Mouse (Mus musculus): ENCODE measurements at regions not wholly inside any gene's neighbourhood (a gene's known extent, or its start where the extent isn't known, plus 50 kb on each side); places are given as distances from the start of the nearest gene placed in this dataset.
"Not testable (repeated sequence)": the region's sequence is repeated elsewhere in the genome, so short reads cannot be mapped to it uniquely, and the experiment has no call there.

- intact Hi-C loops (cut with DNase I); DNase-seq (ENCODE audit: low spot score): not testable (repeated sequence)
These were observed 97.6 kb downstream of the Dusp6 start for GRCm38 (mm10) chr10:99360601-99361000.

GRCm38 (mm10) chr10:99366162-99366561 lies 103.1 kb downstream of the Dusp6 start:
- intact Hi-C loops (cut with DNase I): loop anchor here (5.0 kb wide), 1 partner anchor 49 kb away; no protein-coding TSS in a partner anchor
- no peak for DNase-seq (ENCODE audit: low spot score)

- intact Hi-C loops (cut with DNase I): loop anchor here (5.0 kb wide), 1 partner anchor 50 kb away; no protein-coding TSS in a partner anchor
- no peak for DNase-seq (ENCODE audit: low spot score)
These were observed 104.7 kb downstream of the Dusp6 start for GRCm38 (mm10) chr10:99367757-99368156.

GRCm38 (mm10) chr10:99375101-99375500 lies 112.1 kb downstream of the Dusp6 start:
- no peak for DNase-seq (ENCODE audit: low spot score)
- intact Hi-C loops (cut with DNase I): no loop called here

DNA sequence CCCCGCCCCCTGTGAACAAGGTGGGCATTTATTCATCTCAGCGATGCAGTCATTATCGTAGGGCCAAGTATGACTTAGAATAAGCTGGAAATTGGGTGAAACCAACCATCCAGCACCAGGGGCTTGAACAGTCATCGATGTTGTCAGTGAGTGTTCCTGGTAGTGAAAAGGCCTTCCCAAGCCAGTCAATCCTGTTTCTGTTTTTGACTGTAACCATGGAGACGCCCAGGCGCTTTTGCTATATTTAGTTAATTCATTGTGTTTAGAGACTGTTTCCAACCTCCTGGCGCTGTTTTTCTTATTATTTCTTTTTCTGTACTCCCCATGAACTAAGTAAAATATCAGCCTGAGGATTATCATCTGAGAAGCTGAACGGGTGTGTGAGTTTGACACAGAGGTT lies 113.4 kb downstream of the Dusp6 start:
- no peak for DNase-seq (ENCODE audit: low spot score)
- intact Hi-C loops (cut with DNase I): no loop called here

DNA sequence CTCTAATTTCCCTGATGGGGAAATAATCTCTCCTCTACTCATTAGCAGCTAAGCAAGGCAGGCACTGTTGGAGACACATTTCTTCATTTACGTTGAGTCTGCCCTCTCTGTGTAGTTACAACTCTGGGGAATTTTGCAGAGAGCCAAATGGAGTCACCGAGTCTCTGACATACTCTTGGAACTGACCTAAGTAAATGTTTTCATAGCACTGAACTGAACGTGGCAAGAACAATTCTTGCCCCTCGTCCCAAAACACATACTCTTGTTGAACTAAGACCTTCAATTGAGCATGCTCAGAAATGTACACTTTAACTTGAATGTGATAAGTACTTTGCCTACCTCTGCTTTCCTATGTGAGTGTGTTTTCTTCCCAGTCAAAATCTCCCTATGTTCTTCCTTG lies 114.5 kb downstream of the Dusp6 start:
- DNase-seq (ENCODE audit: low spot score): no peak
- intact Hi-C loops (cut with DNase I): no loop called here

DNA sequence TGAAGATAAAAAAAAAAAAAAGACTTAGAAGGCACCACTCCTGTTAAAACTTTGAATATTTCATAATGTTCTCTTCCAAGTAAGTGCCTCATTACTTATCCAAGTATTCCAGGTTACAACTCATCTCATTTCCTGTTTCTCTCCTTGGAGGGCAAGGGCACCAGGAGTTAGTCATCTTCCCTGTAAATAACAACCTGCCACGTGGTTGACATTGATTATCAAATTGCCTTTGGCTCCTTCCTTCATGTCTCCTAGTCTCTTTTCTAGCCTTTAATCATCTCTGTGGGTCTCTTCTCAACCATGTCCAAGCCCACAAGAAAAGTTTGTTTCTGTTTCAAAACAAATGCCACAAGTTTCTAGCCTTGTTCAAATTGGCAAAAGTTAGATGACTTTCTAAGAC lies 116.1 kb downstream of the Dusp6 start:
- intact Hi-C loops (cut with DNase I): no loop called here
- no peak for DNase-seq (ENCODE audit: low spot score)

- intact Hi-C loops (cut with DNase I): no loop called here
- no peak for DNase-seq (ENCODE audit: low spot score)
These were observed 117.1 kb downstream of the Dusp6 start for GRCm38 (mm10) chr10:99380170-99380569.

- intact Hi-C loops (cut with DNase I): no loop called here
These were observed 120.0 kb downstream of the Dusp6 start for GRCm38 (mm10) chr10:99383028-99383427.

DNA sequence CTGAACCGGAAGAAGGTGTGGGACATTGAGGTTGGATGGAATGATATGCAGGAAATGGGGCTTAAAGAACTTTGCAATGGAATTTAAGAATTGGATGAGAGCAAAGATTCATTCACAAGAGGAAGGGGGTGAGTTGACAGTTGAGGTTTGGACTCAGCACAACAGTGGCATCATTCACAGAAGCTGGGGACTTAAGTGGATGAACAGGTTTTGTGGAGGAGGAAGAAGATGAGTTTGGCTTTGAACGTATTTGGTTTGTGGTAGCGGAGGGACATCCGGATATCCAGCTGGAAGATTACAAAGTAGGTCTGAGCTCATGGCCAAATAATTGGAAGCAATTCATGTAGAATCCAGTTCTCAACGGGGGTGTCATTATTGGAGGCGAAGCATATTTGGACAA lies 121.3 kb downstream of the Dusp6 start:
- intact Hi-C loops (cut with DNase I): no loop called here
- no peak for DNase-seq (ENCODE audit: low spot score)

More at GRCm38 (mm10) chr10:99383028-99383427, 120.0 kb downstream of the Dusp6 start:
- no peak for DNase-seq (ENCODE audit: low spot score)

GRCm38 (mm10) chr10:99384851-99385250 lies 121.8 kb downstream of the Dusp6 start:
- DNase-seq (ENCODE audit: low spot score): no peak
- intact Hi-C loops (cut with DNase I): no loop called here

DNA sequence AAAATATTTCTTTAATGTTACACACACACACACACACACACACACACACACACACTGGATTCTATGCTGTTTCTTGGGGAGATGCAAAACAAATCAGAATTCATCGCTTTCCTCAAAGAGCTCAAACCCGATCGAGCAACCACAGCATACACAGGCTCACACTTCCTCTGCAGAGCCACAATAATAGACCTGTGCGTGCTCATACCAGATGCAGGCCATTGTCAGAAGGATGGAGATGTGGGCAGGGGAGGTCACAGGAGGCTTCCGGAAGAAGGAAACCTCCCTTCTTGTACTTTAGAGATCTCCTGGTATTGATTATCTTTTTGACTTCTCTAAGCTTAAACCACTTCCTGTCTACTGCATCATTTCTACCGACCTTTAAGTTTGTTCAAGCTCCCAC lies 122.8 kb downstream of the Dusp6 start:
- intact Hi-C loops (cut with DNase I): no loop called here
- no peak for DNase-seq (ENCODE audit: low spot score)

DNA sequence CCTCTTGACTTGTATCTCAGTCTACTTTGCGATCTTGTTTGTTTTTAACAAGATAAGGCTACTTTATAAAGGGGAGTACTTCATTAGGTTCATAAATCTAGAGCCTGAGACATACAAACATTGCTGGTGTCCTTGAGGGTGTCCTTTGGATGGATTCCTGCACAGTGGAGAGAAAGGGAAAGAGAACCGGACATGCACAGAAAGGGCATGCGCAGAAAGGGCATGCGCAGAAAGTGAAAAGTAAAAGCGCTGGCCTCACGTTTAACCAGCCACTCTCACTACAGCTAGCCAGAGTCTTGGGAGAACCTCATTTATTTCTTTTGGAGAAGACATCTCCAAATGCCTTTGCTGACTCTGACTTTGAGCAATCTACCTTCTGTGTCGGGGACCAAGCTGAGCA lies 125.5 kb downstream of the Dusp6 start:
- no peak for DNase-seq (ENCODE audit: low spot score)
- intact Hi-C loops (cut with DNase I): no loop called here

GRCm38 (mm10) chr10:99388986-99389385 lies 126.0 kb downstream of the Dusp6 start:
- DNase-seq (ENCODE audit: low spot score): no peak
- intact Hi-C loops (cut with DNase I): no loop called here

GRCm38 (mm10) chr10:99390609-99391183 lies 127.7 kb downstream of the Dusp6 start:
- intact Hi-C loops (cut with DNase I): no loop called here
- DNase-seq (ENCODE audit: low spot score): no peak

- DNase-seq (ENCODE audit: low spot score): no peak
These were observed 128.7 kb downstream of the Dusp6 start for GRCm38 (mm10) chr10:99391725-99392124.

GRCm38 (mm10) chr10:99392979-99393378 lies 129.9 kb downstream of the Dusp6 start:
- intact Hi-C loops (cut with DNase I): no loop called here

More at GRCm38 (mm10) chr10:99391725-99392124, 128.7 kb downstream of the Dusp6 start:
- intact Hi-C loops (cut with DNase I): no loop called here

GRCm38 (mm10) chr10:99393523-99393922 lies 130.5 kb downstream of the Dusp6 start:
- intact Hi-C loops (cut with DNase I): no loop called here
- DNase-seq (ENCODE audit: low spot score): no peak

More at GRCm38 (mm10) chr10:99392979-99393378, 129.9 kb downstream of the Dusp6 start:
- no peak for DNase-seq (ENCODE audit: low spot score)

DNA sequence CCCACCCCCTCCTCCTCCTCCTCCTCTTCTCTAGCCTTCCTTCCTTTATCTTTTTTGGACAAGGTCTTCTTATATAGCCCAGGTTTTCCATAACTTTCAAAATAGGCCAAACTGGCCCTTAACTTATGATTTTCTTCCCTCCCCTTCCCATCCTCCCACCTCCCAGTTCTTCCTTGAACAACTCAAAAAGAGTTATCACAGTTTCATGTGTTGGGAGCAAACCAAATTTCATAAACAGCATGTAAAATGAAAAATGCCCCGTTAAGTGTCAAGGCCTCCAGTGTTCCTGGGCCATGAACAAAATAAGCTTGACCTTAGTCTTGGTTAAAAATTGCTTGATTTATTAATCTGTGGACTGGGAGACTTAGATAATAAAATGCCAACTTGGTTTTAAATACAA lies 132.4 kb downstream of the Dusp6 start:
- DNase-seq (ENCODE audit: low spot score): no peak
- intact Hi-C loops (cut with DNase I): no loop called here

GRCm38 (mm10) chr10:99396630-99397029 lies 133.6 kb downstream of the Dusp6 start:
- intact Hi-C loops (cut with DNase I): no loop called here
- no peak for DNase-seq (ENCODE audit: low spot score)

DNA sequence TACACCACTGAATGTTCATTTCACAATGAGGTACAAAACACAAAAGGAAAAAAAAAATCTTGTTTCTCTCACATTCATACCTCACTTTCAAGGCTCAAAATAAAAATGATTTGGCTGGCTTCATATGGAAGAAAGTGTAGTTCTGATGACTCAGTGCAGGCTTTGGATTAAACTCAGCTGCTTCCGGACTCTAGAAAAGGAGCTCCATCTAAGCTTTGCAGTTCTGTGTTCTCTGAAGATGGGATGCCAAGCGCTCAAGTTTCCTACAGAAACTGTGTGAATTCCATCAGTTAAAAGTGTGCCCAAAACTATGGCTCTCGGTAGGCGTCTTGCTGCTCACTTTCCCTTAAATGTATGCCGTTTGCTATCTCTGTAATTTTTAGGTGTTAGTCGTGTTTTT lies 137.0 kb downstream of the Dusp6 start:
- intact Hi-C loops (cut with DNase I): no loop called here
- no peak for DNase-seq (ENCODE audit: low spot score)

DNA sequence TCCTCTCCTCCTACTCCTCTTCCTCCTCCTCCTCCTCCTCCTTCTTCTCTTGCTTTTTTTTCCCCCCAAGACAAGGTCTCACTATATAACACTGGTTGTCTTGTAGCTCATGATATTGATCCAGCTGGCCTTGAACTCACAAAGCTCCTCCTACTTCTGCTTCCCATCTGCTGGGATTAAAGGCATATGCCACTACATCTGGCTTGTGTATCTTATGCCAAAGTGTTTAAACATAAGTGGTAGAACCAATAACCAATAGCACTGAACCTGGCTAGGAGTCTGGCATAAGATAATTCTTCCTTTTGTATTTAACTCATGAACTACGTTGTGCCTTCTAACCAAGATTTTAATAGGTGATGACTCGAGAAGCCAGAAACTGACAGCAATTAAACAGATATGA lies 143.7 kb downstream of the Dusp6 start:
- intact Hi-C loops (cut with DNase I): loop anchor here (5.0 kb wide), 1 partner anchor 74 kb away; no protein-coding TSS in a partner anchor
- no peak for DNase-seq (ENCODE audit: low spot score)
